Mouse (Mus musculus) olfactory bulb, adult 2 months (tissue): ENCODE measurements at regions not wholly inside any gene's neighbourhood (a gene's known extent, or its start where the extent isn't known, plus 50 kb on each side); places are given as distances from the start of the nearest gene placed in this dataset.

Experiments used
- H3K27ac ChIP-seq: fragments of 200-500 bp; 2 replicates; pipeline ENCODE4 v1.5.1; 2012; ENCODE audit warnings: low read depth, low read length; ENCODE audit not compliant: insufficient read depth
- H3K4me1 ChIP-seq: fragments of 200-500 bp; 2 replicates; pipeline ENCODE4 v1.6.1; 2012; ENCODE audit warnings: low read length; ENCODE audit not compliant: control insufficient read depth, insufficient read depth
- H3K4me3 ChIP-seq: fragments of 200-500 bp; 2 replicates; pipeline ENCODE4 v1.5.1; 2012; ENCODE audit warnings: mild to moderate bottlenecking, low read depth, low read length, moderate library complexity; ENCODE audit not compliant: insufficient read depth
- CTCF ChIP-seq: fragments of 200-500 bp; IDR thresholded peaks from 2 replicates; pipeline ENCODE4 v1.5.1; 2012; ENCODE audit warnings: low read depth, mild to moderate bottlenecking, low read length, moderate library complexity; ENCODE audit not compliant: insufficient read depth
- POLR2A ChIP-seq: fragments of 200-500 bp; IDR thresholded peaks from 2 replicates; pipeline ENCODE4 v1.6.1; 2012; ENCODE audit warnings: mild to moderate bottlenecking, low read depth, low read length, moderate library complexity; ENCODE audit not compliant: insufficient read depth
- WGBS: fragments of 180-500 bp; shearing (Covaris S2); methylation state at CpG from one replicate; pipeline ENCODE4 v1.1.7; 2018; 5-methylcytosine and 5-hydroxymethylcytosine counted together

- no peak for TF ChIP-seq CTCF
- TF ChIP-seq POLR2A: no peak
- Histone ChIP-seq H3K4me1 (no peaks in the 10 kb centered on the region), H3K4me3 (no peak overlapping the region), H3K27ac (no peak overlapping the region)
- 87% methylated on average over 4 of the region's 4 CpGs for WGBS
Observed at GRCm38 (mm10) chr10:118598497-118598896, 157.7 kb downstream of the Ifng start.

- H3K4me3 ChIP-seq: no peak overlapping the region
- 96% methylated on average over 5 of the region's 5 CpGs for WGBS
- no peak overlapping the region for H3K27ac ChIP-seq
- no peaks in the 10 kb centered on the region for H3K4me1 ChIP-seq
- no peak for TF ChIP-seq POLR2A
- TF ChIP-seq CTCF: no peak
Observed at GRCm38 (mm10) chr10:118599197-118599596, 158.4 kb downstream of the Ifng start.

GRCm38 (mm10) chr10:118599610-118600009, 158.8 kb downstream of the Ifng start:
- 87% methylated on average over 4 of the region's 4 CpGs for WGBS
- H3K27ac ChIP-seq: no peak overlapping the region
- TF ChIP-seq POLR2A (no peak), CTCF (no peak)
- H3K4me3 ChIP-seq: no peak overlapping the region
- no peaks in the 10 kb centered on the region for H3K4me1 ChIP-seq

- WGBS: 78% methylated on average over 4 of the region's 4 CpGs
- no peak overlapping the region for H3K27ac ChIP-seq
- H3K4me3 ChIP-seq: no peak overlapping the region
- no peaks in the 10 kb centered on the region for H3K4me1 ChIP-seq
- TF ChIP-seq CTCF (no peak), POLR2A (no peak)
Observed at GRCm38 (mm10) chr10:118602922-118603321, 162.1 kb downstream of the Ifng start.

GRCm38 (mm10) chr10:118603857-118604414, 163.1 kb downstream of the Ifng start:
- Histone ChIP-seq H3K27ac (no peak overlapping the region), H3K4me1 (no peaks in the 10 kb centered on the region), H3K4me3 (no peak overlapping the region)
- WGBS: 91% methylated on average over 13 of the region's 13 CpGs
- TF ChIP-seq POLR2A (no peak), CTCF (no peak)

GRCm38 (mm10) chr10:118605156-118605821, 164.4 kb downstream of the Ifng start:
- no peaks in the 10 kb centered on the region for H3K4me1 ChIP-seq
- TF ChIP-seq CTCF: no peak
- TF ChIP-seq POLR2A: no peak
- H3K27ac ChIP-seq: no peak overlapping the region
- 92% methylated on average over 10 of the region's 10 CpGs for WGBS
- H3K4me3 ChIP-seq: no peak overlapping the region

GRCm38 (mm10) chr10:118607418-118607817, 166.6 kb downstream of the Ifng start:
- 95% methylated on average over 1 of the region's 1 CpGs for WGBS
- no peak overlapping the region for H3K27ac ChIP-seq
- TF ChIP-seq POLR2A (no peak), CTCF (no peak)
- H3K4me1 ChIP-seq: no peaks in the 10 kb centered on the region
- no peak overlapping the region for H3K4me3 ChIP-seq

GRCm38 (mm10) chr10:118608376-118609145, 167.7 kb downstream of the Ifng start:
- H3K4me1 ChIP-seq: no peaks in the 10 kb centered on the region
- WGBS: 68% methylated on average over 4 of the region's 4 CpGs
- TF ChIP-seq POLR2A (no peak), CTCF (no peak)
- H3K4me3 ChIP-seq: no peak overlapping the region
- H3K27ac ChIP-seq: no peak overlapping the region

GRCm38 (mm10) chr10:118609157-118609556, 168.3 kb downstream of the Ifng start:
- TF ChIP-seq POLR2A: no peak
- no peak for TF ChIP-seq CTCF

More at GRCm38 (mm10) chr10:118609157-118609556, 168.3 kb downstream of the Ifng start:
- no peak overlapping the region for H3K4me3 ChIP-seq
- H3K4me1 ChIP-seq: no peaks in the 10 kb centered on the region
- WGBS: 72% methylated on average over 4 of the region's 4 CpGs
- H3K27ac ChIP-seq: no peak overlapping the region
